Mouse (Mus musculus): Measurements from ENCODE around the gene Ccdc65. TPM values are rescaled to one million over a fixed set of nuclear protein-coding genes. Genes with fewer than 3 reads are reported as not detected.

The Ccdc65 gene
- polyA plus RNA-seq, 1 experiment from 2014 or later, result 2.1 TPM

- Histone ChIP-seq H3K27me3 (no peaks in the 10 kb centered on the region), H3K9me3 (replicated peaks) (no peaks in the 10 kb centered on the region), H3K4me2 (no peak overlapping the region), H3K4me1 (no peaks in the 10 kb centered on the region), H3K27ac (no peak overlapping the region), H3K36me3 (ENCODE audit: poor library complexity, severe bottlenecking) (peaks cover 34% of the 10 kb centered on the region), H3K4me3 (no peak overlapping the region), H3K9ac (no peak overlapping the region)
- ATAC-seq, result no peak
- 93% methylated on average over 10 of the region's 10 CpGs for WGBS
These were observed 38.4 kb downstream of the Ccdc65 start for GRCm38 (mm10) chr15:98746344-98746965.

DNA sequence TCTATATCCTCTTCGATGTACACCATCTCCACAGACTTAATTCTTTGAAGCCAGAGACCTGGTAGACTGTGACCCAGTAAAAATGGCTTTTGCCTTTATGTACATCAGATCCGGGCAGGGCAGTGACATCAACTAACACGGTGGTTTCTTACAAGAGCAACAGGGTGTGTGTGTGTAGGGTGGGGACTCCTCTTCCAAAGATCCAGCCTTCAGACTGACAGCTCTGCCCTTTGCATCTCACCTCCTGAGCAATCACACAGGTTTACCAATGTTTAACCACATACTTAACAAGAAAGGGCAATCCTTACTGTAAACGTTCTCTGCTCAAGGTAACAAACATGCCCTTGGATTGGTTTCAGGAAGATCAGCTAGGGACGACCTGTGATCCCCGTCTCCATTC, 39.3 kb downstream of the Ccdc65 start:
- H3K27me3 ChIP-seq, result no peaks in the 10 kb centered on the region
- no peak overlapping the region for H3K4me2 ChIP-seq
- 89% methylated on average over 6 of the region's 6 CpGs for WGBS
- no peaks in the 10 kb centered on the region for H3K9me3 ChIP-seq (replicated peaks)
- H3K4me1 ChIP-seq, result no peaks in the 10 kb centered on the region
- H3K36me3 ChIP-seq (ENCODE audit: poor library complexity, severe bottlenecking), result peaks cover 26% of the 10 kb centered on the region
- no peak overlapping the region for H3K27ac ChIP-seq
- H3K9ac ChIP-seq, result no peak overlapping the region
- H3K4me3 ChIP-seq, result no peak overlapping the region
- no peak for ATAC-seq

DNA sequence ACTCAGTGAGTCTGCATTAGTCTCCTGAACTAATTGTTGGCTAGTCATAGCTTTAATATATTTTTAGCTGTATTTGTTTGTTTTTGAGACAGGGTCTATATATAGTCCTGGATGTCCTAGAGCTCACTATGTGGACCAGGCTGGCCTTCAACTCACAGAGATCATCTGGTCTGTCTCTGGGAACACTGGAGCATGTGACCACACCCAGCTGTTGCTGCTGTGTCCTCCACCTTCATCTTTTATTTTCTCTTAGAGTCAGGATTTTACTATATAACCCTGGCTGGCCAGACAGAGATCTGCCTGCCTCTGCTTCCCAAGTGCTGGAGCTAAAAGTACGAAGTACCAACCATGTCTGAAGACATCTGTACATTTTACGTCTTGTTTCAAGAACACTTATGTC, 41.1 kb downstream of the Ccdc65 start:
- Histone ChIP-seq H3K4me1 (0 out of 2 replicates have a peak, but pooled peaks cover 5% of the 10 kb centered on the region), H3K27me3 (no peaks in the 10 kb centered on the region), H3K9ac (no peak overlapping the region), H3K9me3 (replicated peaks) (no peaks in the 10 kb centered on the region), H3K36me3 (ENCODE audit: poor library complexity, severe bottlenecking) (peaks cover 10% of the 10 kb centered on the region), H3K27ac (no peak overlapping the region), H3K4me2 (no peak overlapping the region), H3K4me3 (no peak overlapping the region)
- 95% methylated on average over 2 of the region's 2 CpGs for WGBS
- ATAC-seq, result no peak

- Histone ChIP-seq H3K36me3 (ENCODE audit: poor library complexity, severe bottlenecking) (peaks cover 25% of the 10 kb centered on the region), H3K4me1 (peaks cover 8% of the 10 kb centered on the region; the same call in 1 of the 2 replicates), H3K9ac (no peak overlapping the region), H3K27ac (no peak overlapping the region), H3K27me3 (no peaks in the 10 kb centered on the region), H3K4me2 (no peak overlapping the region), H3K9me3 (replicated peaks) (no peaks in the 10 kb centered on the region), H3K4me3 (no peak overlapping the region)
- 69% methylated on average over 8 of the region's 8 CpGs for WGBS
- ATAC-seq, result no peak
These were observed 45.0 kb downstream of the Ccdc65 start for GRCm38 (mm10) chr15:98753021-98753423.

DNA sequence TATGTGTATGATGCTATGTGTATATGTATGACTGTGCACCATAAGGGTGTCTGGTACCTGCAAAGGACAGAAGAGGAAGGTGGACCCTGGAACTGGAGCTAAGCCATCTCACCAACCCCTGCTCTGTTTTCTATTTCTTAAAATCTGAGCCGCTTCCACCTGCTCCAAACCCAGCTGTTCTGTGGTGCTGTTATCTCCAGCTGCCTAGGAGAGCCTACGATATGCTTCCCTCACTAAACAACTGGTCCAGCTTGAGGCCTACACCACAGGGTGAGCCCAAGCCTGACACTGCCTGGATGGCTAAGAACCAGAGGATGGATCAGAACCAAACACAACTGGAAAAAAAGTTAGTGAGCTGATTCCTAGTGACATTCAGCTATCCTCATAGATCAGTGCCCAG, 46.1 kb downstream of the Ccdc65 start:
- Histone ChIP-seq H3K36me3 (ENCODE audit: poor library complexity, severe bottlenecking) (peaks cover 36% of the 10 kb centered on the region), H3K27me3 (no peaks in the 10 kb centered on the region), H3K27ac (no peak overlapping the region), H3K9ac (0 out of 2 replicates have a peak overlapping the region, but pooled peaks have one; percentile 14), H3K4me3 (no peak overlapping the region), H3K4me2 (no peak overlapping the region), H3K9me3 (replicated peaks) (no peaks in the 10 kb centered on the region), H3K4me1 (peaks cover 8% of the 10 kb centered on the region; the same call in 1 of the 2 replicates)
- WGBS, result 89% methylated on average over 2 of the region's 2 CpGs
- ATAC-seq, result no peak

GRCm38 (mm10) chr15:98762201-98762621, 54.2 kb downstream of the Ccdc65 start:
- peak overlapping the region; percentile 82 for H3K4me2 ChIP-seq
- H3K36me3 ChIP-seq (ENCODE audit: poor library complexity, severe bottlenecking), result peaks cover 32% of the 10 kb centered on the region
- H3K4me3 ChIP-seq, result peak overlapping the region; percentile 99
- peak; percentile 68 for ATAC-seq
- H3K27me3 ChIP-seq, result peaks cover 25% of the 10 kb centered on the region
- H3K27ac ChIP-seq, result peak overlapping the region; percentile 89
- no peaks in the 10 kb centered on the region for H3K9me3 ChIP-seq (replicated peaks)
- H3K9ac ChIP-seq, result peak overlapping the region; percentile 98
- WGBS, result 0% methylated on average over 22 of the region's 24 CpGs
- peaks cover 25% of the 10 kb centered on the region for H3K4me1 ChIP-seq

DNA sequence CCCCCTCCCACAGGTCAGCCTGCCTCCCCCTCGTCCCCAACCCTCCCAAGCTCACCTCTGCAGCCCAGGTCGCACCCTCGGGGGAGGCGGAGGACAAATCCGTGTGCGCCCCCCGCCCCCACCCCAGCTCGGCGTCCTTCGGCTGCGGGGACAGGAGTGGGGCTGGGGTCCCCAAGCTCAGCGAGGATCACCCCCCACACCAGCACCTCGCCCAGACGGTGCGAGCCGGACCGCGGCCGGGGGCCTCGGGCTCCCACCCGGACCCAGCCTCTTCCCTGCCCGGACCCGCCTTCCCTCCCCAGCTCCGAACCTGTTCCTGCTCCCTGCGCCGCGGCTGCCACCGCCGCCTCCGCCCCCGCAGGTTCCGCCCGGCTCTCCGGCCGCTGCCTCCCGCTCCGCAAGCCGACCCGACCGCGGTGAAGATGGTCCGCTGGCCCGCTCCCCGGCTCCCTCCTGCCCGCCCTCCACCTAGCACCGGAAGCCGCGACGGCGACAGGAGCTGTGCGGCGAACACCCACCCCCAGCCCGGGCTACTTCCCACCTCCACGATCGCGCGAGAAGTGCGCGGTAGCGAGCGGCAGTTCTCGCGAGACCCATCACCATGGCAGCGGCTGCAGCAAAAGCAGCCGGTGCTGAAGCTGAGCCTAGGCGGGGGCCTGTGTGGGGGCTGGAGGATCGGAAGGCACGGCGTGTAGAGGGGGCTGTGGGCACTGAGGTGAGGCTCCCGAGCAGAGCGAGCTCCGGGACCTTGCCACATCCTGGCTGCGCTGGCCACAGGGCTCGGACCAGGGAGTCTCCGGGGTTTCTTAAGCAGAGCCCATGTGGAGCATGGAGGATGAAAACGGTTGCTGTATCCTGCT, 54.9 kb downstream of the Ccdc65 start, which contains the start of gene Arf3:
TSS of gene Arf3 (minus strand) at position 545 of the 860 bp plus-strand sequence.
- Histone ChIP-seq H3K4me3 (peak within 1 kb of the TSS; percentile 99), H3K9me3 (replicated peaks) (no peaks in the 10 kb centered on the region), H3K27ac (peak within 1 kb of the TSS; percentile 89), H3K4me1 (peaks cover 25% of the 10 kb centered on the region), H3K4me2 (peak within 1 kb of the TSS; percentile 82), H3K9ac (peak within 1 kb of the TSS; percentile 98), H3K36me3 (ENCODE audit: poor library complexity, severe bottlenecking) (peaks cover 28% of the 10 kb centered on the region), H3K27me3 (peaks cover 28% of the 10 kb centered on the region)
- under 1% methylated on average over 73 of the region's 76 CpGs for WGBS
- peak; percentile 97 for ATAC-seq

GRCm38 (mm10) chr15:98765929-98766328, 57.9 kb downstream of the Ccdc65 start:
- H3K27ac ChIP-seq, result no peak overlapping the region
- H3K4me1 ChIP-seq, result peaks cover 19% of the 10 kb centered on the region
- H3K9ac ChIP-seq, result no peak overlapping the region
- H3K9me3 ChIP-seq (replicated peaks), result no peaks in the 10 kb centered on the region
- peaks cover 58% of the 10 kb centered on the region for H3K27me3 ChIP-seq
- H3K36me3 ChIP-seq (ENCODE audit: poor library complexity, severe bottlenecking), result no peaks in the 10 kb centered on the region
- WGBS, result 64% methylated on average over 4 of the region's 4 CpGs
- no peak for ATAC-seq
- H3K4me2 ChIP-seq, result no peak overlapping the region
- H3K4me3 ChIP-seq, result no peak overlapping the region

- peaks cover 18% of the 10 kb centered on the region for H3K4me1 ChIP-seq
- H3K9ac ChIP-seq, result no peak overlapping the region
- peaks cover 81% of the 10 kb centered on the region for H3K27me3 ChIP-seq
- WGBS, result 32% methylated on average over 5 of the region's 5 CpGs
- ATAC-seq, result no peak
- H3K36me3 ChIP-seq (ENCODE audit: poor library complexity, severe bottlenecking), result no peaks in the 10 kb centered on the region
- no peak overlapping the region for H3K4me3 ChIP-seq
- no peaks in the 10 kb centered on the region for H3K9me3 ChIP-seq (replicated peaks)
- no peak overlapping the region for H3K4me2 ChIP-seq
- no peak overlapping the region for H3K27ac ChIP-seq
These were observed 60.3 kb downstream of the Ccdc65 start for GRCm38 (mm10) chr15:98768259-98768658.

- H3K9ac ChIP-seq, result no peak overlapping the region
- H3K4me1 ChIP-seq, result peaks cover 26% of the 10 kb centered on the region
- peaks cover 95% of the 10 kb centered on the region for H3K27me3 ChIP-seq
- ATAC-seq, result no peak
- no peaks in the 10 kb centered on the region for H3K9me3 ChIP-seq (replicated peaks)
- no peaks in the 10 kb centered on the region for H3K36me3 ChIP-seq (ENCODE audit: poor library complexity, severe bottlenecking)
- H3K4me2 ChIP-seq, result peak overlapping the region; percentile 48; the same call in 1 of the 2 replicates
- H3K4me3 ChIP-seq, result peak overlapping the region; percentile 19; the same call in 1 of the 2 replicates
- WGBS, result 3% methylated on average over 12 of the region's 12 CpGs
- H3K27ac ChIP-seq, result no peak overlapping the region
These were observed 63.9 kb downstream of the Ccdc65 start for GRCm38 (mm10) chr15:98771813-98772425.

DNA sequence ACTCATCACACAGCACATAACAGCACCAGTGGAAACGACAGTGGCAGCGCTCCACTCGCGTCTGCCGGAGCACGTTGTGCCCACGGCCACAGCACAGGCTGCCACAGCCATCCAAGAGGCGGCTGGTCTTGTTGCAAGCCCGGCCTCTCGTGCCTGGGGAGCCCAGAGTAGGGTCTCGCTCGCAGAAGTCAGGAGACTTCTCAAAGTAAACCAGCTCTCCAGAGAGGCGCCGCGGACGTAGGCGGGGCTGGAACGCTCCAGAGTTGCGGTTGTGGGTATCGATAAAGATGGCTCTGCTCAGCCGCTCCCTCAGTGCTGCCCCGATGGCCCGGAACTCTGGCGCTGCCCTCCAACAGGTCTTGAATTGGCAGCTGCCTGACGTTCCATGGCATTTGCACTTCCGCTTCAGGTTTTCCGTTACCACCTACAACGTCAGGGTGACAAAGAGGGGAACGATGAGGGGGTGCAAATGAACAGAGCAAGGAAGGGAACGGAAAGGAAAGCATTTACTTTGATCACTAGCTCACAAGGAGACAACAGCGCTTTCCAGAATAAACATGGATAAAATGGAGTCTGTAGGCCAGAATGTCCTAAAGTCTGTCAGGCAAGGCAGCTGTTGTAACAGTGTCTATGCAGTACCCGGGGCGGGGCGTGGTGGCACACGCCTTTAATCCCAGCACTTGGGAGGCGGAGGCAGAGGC, 64.7 kb downstream of the Ccdc65 start:
- peak overlapping the region; percentile 39; the same call in 1 of the 2 replicates for H3K9ac ChIP-seq

More for the DNA sequence above, 64.7 kb downstream of the Ccdc65 start:
- no peak for ATAC-seq
- peak overlapping the region; percentile 19 for H3K4me3 ChIP-seq
- peaks cover 32% of the 10 kb centered on the region for H3K4me1 ChIP-seq
- peak overlapping the region; percentile 48 for H3K4me2 ChIP-seq
- H3K36me3 ChIP-seq (ENCODE audit: poor library complexity, severe bottlenecking), result no peaks in the 10 kb centered on the region
- H3K27me3 ChIP-seq, result peaks cover 100% of the 10 kb centered on the region
- H3K27ac ChIP-seq, result no peak overlapping the region
- WGBS, result 1% methylated on average over 36 of the region's 36 CpGs
- no peaks in the 10 kb centered on the region for H3K9me3 ChIP-seq (replicated peaks)
